Mouse (Mus musculus) c-Kit-positive CD71-positive TER-119-negative erythroid progenitor cells, embryonic 14.5 days (primary cell): ENCODE results near the gene Rb1.

Experiments
- DNase-seq: peaks from one replicate; pipeline ENCODE4 v3.0.0-alpha.2; 2013; ENCODE audit warnings: low read depth

The Rb1 gene

DNA sequence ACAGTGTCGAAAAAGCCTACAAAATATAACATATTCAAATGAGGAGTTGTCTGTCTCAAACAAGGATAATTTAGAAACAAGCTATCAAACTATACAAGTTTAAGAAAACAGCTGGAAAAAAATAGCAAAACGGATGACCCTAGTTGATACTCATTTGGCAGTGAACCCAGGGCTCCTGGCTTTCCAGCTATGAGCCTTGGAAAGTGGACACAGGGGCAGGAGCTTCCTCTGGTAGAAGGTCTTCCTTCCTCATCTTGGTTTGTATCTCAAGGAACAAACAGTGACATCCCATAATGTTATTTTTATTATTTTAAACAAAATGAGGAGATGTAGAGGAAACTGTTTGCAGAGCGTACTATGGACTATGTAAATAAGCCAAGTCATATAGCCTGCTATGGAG lies 177.5 kb downstream of the Rb1 start:
- DNase-seq: no peak

DNA sequence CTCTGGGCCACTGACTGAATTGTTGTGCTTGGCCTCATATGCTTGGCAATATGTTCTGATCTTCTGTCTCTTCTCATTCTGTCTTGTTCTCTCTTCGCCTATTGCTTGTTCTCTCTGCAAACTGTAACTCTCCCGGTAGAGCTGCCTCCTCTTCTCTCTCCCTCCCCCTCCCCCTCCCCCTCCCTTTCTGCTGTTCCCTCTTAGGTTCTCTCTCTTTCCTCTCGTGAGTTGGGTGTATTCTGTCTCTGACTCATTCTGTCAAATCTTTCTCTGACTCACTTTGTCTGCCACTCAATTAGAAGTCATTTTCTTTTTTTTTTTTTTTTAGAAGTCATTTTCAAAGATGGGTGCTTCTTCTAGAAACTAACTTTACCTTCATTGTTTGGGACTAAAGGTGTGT lies 178.9 kb downstream of the Rb1 start:
- no peak for DNase-seq

DNA sequence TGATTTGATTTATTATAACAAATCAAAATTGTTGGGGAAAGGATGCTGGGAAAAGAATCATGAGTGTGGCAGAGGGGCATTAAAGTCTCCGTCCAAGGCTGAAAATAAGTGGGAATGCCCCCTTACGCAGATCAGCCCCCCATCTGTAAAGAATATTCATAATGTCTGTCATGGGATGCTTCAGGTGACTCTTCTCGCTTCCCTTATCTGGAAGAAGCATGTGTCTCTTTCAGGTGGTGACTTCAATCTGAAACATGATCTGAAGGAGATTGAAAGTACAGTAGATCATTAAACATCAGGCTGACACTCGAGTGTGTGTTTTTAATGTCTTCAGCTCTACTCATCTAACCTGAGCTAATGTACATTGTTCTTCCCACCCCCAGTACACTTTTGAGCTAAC lies 180.1 kb downstream of the Rb1 start:
- DNase-seq: no peak

DNA sequence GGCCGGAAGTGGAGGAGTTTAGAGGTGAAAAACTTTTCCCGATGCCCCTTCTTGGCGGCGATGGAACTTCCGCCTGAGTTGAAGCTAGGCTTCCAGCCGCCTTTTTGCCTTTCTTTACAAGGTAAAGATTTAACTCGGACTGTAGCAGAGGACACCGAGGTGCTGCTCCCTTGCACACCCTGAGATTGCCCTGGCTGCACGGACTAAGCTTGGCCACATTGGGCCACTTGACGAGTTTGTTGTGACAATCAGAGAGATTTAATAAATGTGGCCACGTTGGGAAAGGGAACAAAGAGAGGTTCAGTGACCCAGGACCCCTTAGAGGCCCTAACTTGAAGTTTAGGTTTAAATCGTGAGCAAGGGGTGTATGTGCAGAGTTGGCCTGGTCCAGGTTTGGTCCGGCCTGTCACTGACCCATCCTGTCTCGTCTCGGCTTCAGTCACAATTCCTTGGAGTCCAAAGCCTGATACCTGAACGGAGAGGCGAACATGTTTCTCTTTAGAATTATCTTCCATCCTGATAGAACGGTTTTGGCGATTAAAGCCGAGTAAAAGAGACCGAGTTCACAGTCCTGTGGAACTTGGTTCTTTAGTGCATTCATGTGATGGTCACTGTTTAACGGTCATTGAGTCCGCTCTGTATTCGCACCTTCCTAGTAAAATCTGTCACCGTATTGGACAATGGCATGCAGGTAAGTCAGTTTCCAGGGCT lies 181.8 kb downstream of the Rb1 start:
- DNase-seq: no peak

DNA sequence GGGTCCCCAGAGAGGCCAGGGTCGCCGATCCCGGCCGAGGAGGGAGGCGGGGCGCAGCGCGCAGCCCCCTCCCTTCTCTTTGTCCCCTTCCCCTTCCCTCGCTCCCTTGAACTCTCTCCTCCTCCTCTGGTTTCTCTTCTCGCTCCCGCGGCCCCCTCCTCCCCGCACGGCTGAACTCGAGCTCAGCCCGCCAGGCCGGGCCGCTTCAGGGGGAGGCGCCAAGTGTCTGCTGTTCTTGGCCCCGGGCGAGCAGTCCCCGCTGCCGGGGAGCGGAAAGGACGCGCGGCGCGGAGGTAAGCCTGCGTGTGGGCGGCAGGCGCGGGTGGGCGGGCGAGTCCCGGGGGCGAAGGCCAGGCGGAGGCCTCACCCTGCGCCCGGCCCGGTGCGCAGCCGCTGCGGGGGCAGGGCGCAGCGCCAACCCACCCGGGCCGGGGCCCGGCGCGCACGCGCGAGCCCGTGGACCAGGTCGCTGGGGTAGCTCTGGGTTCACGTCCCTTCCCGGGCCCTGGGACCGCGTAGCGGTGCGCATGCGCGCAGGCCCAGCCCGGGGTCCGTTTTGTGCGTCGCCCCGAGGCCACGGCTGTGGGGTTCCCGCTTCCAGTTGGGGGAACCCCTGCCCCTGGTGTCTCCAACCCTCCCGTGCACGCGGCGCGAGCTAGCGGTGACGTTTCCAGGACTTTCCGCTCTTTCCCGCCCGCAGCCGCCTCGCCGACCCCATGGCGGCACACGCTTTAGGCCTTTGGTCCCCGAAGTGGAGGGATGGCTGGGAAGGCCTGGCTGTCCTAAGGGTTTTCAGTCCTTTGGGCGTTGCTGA lies 182.5 kb downstream of the Rb1 start:
- peak; percentile 31 for DNase-seq

DNA sequence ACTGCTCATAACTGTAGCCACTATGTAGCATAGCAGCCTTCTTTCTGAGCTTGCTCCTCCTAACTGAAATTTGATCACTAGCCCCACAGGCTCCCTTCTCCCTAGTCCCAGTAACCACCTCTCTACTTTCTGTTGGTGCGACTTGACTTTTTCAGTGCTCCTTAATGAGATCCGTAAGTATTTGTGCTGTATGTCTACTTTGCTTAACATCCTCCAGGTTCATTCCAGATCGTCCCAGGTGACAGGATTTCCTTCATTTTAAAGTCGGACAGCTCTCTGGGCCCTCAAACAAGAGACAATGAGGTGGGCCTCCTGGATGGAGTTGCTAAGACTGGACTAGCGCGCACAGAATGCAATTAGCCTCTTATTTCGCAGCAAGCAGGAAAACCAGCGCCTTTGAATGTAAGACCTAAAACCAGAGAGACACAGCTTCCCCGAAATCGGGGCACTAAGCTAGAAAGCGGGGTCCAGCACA lies 183.2 kb downstream of the Rb1 start:
- peak; percentile 28 for DNase-seq

DNA sequence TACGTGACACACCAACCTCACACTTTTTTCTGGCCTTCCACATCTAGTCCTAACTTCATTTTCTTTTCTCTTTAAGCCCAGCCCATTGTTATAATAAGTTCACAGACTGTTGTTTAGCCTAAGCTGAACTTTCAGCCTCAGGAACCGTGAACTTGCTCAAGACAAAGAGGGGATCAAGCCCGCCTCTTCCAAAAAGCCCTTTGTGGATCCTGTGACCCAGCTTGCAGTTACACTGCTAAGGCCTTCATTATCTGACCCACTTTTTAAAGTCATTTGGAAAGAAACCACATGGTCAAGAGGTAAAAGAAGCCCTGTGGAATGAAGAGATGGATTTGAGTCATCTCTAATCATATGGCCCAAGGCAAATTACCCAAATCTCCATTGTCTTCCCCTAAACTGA lies 183.8 kb downstream of the Rb1 start:
- DNase-seq: no peak

DNA sequence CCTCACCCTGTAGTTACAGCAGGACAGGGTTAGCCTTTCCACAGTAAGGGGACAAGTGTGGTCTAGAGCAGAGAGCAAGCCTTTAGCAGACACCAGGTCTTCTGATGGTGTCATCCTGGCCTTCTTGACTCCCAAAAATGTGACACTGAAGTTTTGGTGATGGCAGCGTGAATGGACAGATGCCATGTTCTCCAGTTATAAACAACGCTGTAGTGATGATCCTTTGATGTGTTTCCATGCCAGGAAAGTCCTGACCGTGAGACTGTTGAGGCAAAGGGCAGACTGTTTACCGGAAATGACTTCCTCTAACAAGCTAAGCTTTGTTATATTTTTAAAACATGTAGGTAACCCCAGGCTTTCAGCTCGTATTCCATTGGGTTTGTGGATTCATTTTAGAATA lies 185.8 kb downstream of the Rb1 start:
- no peak for DNase-seq

DNA sequence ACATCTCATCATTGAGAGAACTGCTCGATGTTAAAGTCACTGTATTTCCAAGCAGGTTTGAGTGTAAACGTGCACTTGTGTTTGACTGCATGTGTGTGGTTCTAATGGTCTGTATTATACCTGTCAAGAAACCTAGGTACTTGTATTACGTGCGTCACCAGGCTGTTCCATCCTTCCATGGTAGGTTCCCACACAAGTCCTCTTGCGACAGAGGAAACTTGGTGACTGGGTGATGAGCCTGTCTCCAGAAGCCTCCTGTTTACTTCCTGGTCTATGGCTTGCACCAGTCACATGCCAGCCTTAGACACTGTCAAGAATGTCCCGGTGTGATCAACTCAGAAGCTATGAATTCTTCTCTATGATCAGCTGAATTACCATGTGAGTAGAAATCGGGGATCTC lies 187.1 kb downstream of the Rb1 start:
- DNase-seq: no peak

DNA sequence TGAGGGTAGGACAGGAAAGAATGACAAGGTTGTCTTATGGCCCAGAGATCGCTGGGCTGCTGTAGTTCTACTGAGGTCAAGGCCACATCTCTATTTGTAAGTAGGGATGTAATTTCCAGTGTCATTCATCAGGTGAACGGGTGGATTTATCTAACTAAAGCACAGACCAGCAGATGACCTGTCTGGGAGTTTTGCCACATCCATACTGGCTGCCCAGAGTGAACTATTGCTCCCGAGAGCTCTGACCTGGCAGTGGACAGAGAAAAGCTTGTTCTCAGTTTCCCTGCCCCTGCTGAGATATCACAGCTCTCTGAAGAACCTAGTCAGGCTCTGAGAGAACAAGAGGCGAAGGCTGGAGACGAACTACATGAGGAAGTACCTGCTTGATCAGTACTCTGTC lies 188.4 kb downstream of the Rb1 start:
- DNase-seq: no peak
